8 mouse cellular contexts compared by ENCODE assay signal in the genomic region with DNA sequence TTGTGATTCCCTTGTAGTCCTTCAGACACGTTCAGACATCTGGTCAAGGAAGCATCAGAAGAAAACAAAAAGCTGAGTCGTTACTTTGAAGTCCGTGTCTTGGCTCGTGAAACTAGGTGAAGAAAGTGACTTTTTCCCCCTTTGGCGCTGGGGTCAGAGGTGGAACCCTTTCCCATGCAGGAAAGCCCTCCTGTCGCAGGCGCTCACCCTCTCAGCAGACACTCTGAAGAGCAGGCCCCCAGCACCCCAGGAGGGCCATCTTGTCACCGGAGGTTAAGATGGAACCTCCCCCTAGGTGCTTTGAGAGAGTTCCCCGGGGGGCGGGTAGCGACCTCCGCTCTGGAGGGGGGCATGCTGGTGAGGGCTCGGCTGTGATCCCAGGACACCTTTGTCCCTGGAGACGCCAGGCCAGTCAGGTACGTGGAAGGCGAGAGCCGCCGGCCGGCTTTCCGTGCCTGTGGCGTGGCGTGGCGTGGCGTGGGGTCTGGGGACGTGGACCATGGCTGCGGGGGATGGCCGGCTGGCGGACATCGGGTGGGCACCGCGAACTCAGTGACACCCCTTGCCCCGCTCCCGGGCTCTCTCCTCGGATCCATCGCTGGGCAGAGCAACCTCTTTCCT. TPM values are rescaled to one million over a fixed set of nuclear protein-coding genes. Genes with fewer than 3 reads are reported as not detected.
A peak's percentile ranks its signal among the peaks of the same experiment; 100 is the strongest.
DNase-seq lines count a peak whose midpoint lies in the region; ATAC-seq lines count a peak whose summit lies in the region.

No protein-coding gene starts in this region.

- peaks cover 15% of the 10 kb centered on the region for H3K36me3 ChIP-seq in intestine, embryonic 14.5 days (ENCODE audit: control insufficient read depth, insufficient read depth, low read length)
- peaks cover 20% of the 10 kb centered on the region for H3K36me3 ChIP-seq in limb, embryonic 13.5 days
- peaks cover 14% of the 10 kb centered on the region for H3K36me3 ChIP-seq in midbrain, embryonic 13.5 days

- H3K27me3 ChIP-seq in intestine, embryonic 14.5 days (replicated peaks; ENCODE audit: control insufficient read depth, insufficient read depth, low read length), result no peaks in the 10 kb centered on the region
- no peaks in the 10 kb centered on the region for H3K27me3 ChIP-seq in limb, embryonic 13.5 days
- no peaks in the 10 kb centered on the region for H3K27me3 ChIP-seq in midbrain, embryonic 13.5 days

- no peaks in the 10 kb centered on the region for H3K9me3 ChIP-seq in intestine, embryonic 14.5 days (ENCODE audit: control insufficient read depth, low read length)
- H3K9me3 ChIP-seq in limb, embryonic 13.5 days, result no peaks in the 10 kb centered on the region
- H3K9me3 ChIP-seq in midbrain, embryonic 13.5 days, result no peaks in the 10 kb centered on the region

- peak overlapping the region; percentile 90 for H3K4me3 ChIP-seq in intestine, embryonic 14.5 days (ENCODE audit: low read depth, low read length)
- peak overlapping the region; percentile 95 for H3K4me3 ChIP-seq in limb, embryonic 13.5 days
- peak overlapping the region; percentile 95 for H3K4me3 ChIP-seq in midbrain, embryonic 13.5 days (replicated peaks)

- ATAC-seq in intestine, embryonic 14.5 days (replicated peaks; ENCODE audit: low FRiP score, low TSS enrichment, low read depth), result no peak
- ATAC-seq in limb, embryonic 13.5 days (ENCODE audit: low FRiP score, low read depth), result peak; percentile 29; the same call in 1 of the 2 replicates
- no peak; the same call in 1 of the 2 replicates for ATAC-seq in midbrain, embryonic 13.5 days

- peaks cover 18% of the 10 kb centered on the region for H3K4me1 ChIP-seq in intestine, embryonic 14.5 days (replicated peaks; ENCODE audit: control insufficient read depth, insufficient read depth, low read length)
- H3K4me1 ChIP-seq in limb, embryonic 13.5 days, result peaks cover 18% of the 10 kb centered on the region
- H3K4me1 ChIP-seq in midbrain, embryonic 13.5 days (replicated peaks), result peaks cover 33% of the 10 kb centered on the region

- intact Hi-C loops in gastrocnemius, postnatal 14 days (cut with DNase I; ENCODE audit: low total_unique reads), result no loop called here

- WGBS in intestine, embryonic 14.5 days, result under 1% methylated on average over 31 of the region's 35 CpGs
- WGBS in limb, embryonic 13.5 days, result under 1% methylated on average over 35 of the region's 35 CpGs
- WGBS in midbrain, embryonic 13.5 days, result under 1% methylated on average over 35 of the region's 35 CpGs

- H3K4me2 ChIP-seq in intestine, embryonic 14.5 days (ENCODE audit: low read length), result peak overlapping the region; percentile 86
- H3K4me2 ChIP-seq in limb, embryonic 13.5 days (replicated peaks), result peak overlapping the region; percentile 87
- H3K4me2 ChIP-seq in midbrain, embryonic 13.5 days (replicated peaks), result peak overlapping the region; percentile 79

- DNase-seq in right cerebral cortex, adult 2 months (ENCODE audit: low spot score in 2 of 2), result peak; percentile 26 to 32
- no peak for DNase-seq in right cerebral cortex, postnatal 36 days (ENCODE audit: low spot score in 2 of 2)
- DNase-seq in embryo, embryonic 10 days (ENCODE audit: low spot score), result peak; percentile 34
- peak; percentile 37 for DNase-seq in gastrocnemius, postnatal 14 days
- peak; percentile 79 for DNase-seq in intestine, embryonic 14.5 days (ENCODE audit: low spot score)
- DNase-seq in spleen, postnatal 14 days (ENCODE audit: low spot score in 2 of 2), result peak; percentile 14 to 38

- H3K27ac ChIP-seq in intestine, embryonic 14.5 days (ENCODE audit: low read depth), result peak overlapping the region; percentile 97
- H3K27ac ChIP-seq in limb, embryonic 13.5 days, result peak overlapping the region; percentile 95
- peak overlapping the region; percentile 93 for H3K27ac ChIP-seq in midbrain, embryonic 13.5 days

- H3K9ac ChIP-seq in intestine, embryonic 14.5 days (ENCODE audit: low read length), result peak overlapping the region; percentile 94
- H3K9ac ChIP-seq in limb, embryonic 13.5 days, result peak overlapping the region; percentile 95
- peak overlapping the region; percentile 99 for H3K9ac ChIP-seq in midbrain, embryonic 13.5 days (replicated peaks)

RNA-seq across cellular contexts. Expression of a gene that starts 2.0 kb away (rescaled TPM):
- total RNA-seq in gastrocnemius, postnatal 14 days (2021), result 10 to 100 TPM; 32.3 to 33.6 TPM
- 23.0 and 25.3 TPM in 2 replicates for polyA plus RNA-seq in intestine, embryonic 14.5 days (2014; fragmentation: Nextera tagmentation; extraction: Ambion mirVana)
- polyA plus RNA-seq in limb, embryonic 13.5 days (2015; fragmentation: Nextera tagmentation; extraction: Ambion mirVana), result 21.5 and 23.7 TPM in 2 replicates
- 23.6 and 24.7 TPM in 2 replicates for polyA plus RNA-seq in midbrain, embryonic 13.5 days (2015; fragmentation: Nextera tagmentation; extraction: Ambion mirVana)

RNA-seq across cellular contexts. Expression of a gene that starts 33.9 kb away (rescaled TPM):
- not detected for total RNA-seq in gastrocnemius, postnatal 14 days (2021)
- not detected in 2 replicates for polyA plus RNA-seq in intestine, embryonic 14.5 days (2014; fragmentation: Nextera tagmentation; extraction: Ambion mirVana)
- not detected in 2 replicates for polyA plus RNA-seq in limb, embryonic 13.5 days (2015; fragmentation: Nextera tagmentation; extraction: Ambion mirVana)
- polyA plus RNA-seq in midbrain, embryonic 13.5 days (2015; fragmentation: Nextera tagmentation; extraction: Ambion mirVana), result not detected in 2 replicates

RNA-seq across cellular contexts. Expression of a gene that starts 54.4 kb away (rescaled TPM):
- 1 to 10 TPM; 6.9 to 9.6 TPM for total RNA-seq in gastrocnemius, postnatal 14 days (2021)
- polyA plus RNA-seq in intestine, embryonic 14.5 days (2014; fragmentation: Nextera tagmentation; extraction: Ambion mirVana), result 40.7 and 48.6 TPM in 2 replicates
- 51.7 and 52.1 TPM in 2 replicates for polyA plus RNA-seq in limb, embryonic 13.5 days (2015; fragmentation: Nextera tagmentation; extraction: Ambion mirVana)
- polyA plus RNA-seq in midbrain, embryonic 13.5 days (2015; fragmentation: Nextera tagmentation; extraction: Ambion mirVana), result 32.0 and 34.5 TPM in 2 replicates

Comparison
In these comparisons a context has a peak if more than half of its experiments do, and no peak if none do; other contexts are left out.
1. DNase-seq: peak in right cerebral cortex, adult 2 months (2 of 2), embryo, embryonic 10 days (single experiment), gastrocnemius, postnatal 14 days (single experiment), intestine, embryonic 14.5 days (single experiment) and spleen, postnatal 14 days (2 of 2); none in right cerebral cortex, postnatal 36 days (0 of 2).
2. Peak in every context shown above with its lines, with median percentiles within 50 percentile points of each other: H3K27ac ChIP-seq, H3K4me2 ChIP-seq, H3K4me3 ChIP-seq and H3K9ac ChIP-seq.